Mouse (Mus musculus) brain, embryonic 14.5 days (tissue): ENCODE measurements around the gene Olfr718-ps1. TPM values are rescaled to one million over a fixed set of nuclear protein-coding genes. Genes with fewer than 3 reads are reported as not detected.
"Not testable (repeated sequence)": the region's sequence is repeated elsewhere in the genome, so short reads cannot be mapped to it uniquely, and the experiment has no call there.

Experiments
- DNase-seq: peaks from one replicate; pipeline ENCODE4 v3.0.0-alpha.2; 2011; ENCODE audit warnings: low read depth
- CTCF ChIP-seq: fragments of 200-500 bp; IDR thresholded peaks from 2 replicates; pipeline ENCODE4 v1.5.1; 2012; ENCODE audit warnings: inconsistent platforms, mild to moderate bottlenecking, moderate library complexity, borderline replicate concordance; ENCODE audit not compliant: insufficient read depth, insufficient read length; ENCODE audit errors: extremely low read depth
- POLR2A ChIP-seq: fragments of 200-500 bp; IDR thresholded peaks from 2 replicates; pipeline ENCODE4 v1.6.1; 2012; ENCODE audit warnings: mild to moderate bottlenecking, inconsistent platforms, borderline replicate concordance; ENCODE audit not compliant: poor library complexity, insufficient read depth, insufficient read length, severe bottlenecking; ENCODE audit errors: extremely low read depth
- polyA plus RNA-seq: library from polyadenylated mRNA; depleted of rRNA; stranded (reverse); fragments of >200 nt; gene quantifications from 2 replicates; pipeline ENCODE4 v1.2.3, GENCODE M21; 2012

Olfr718-ps1 gene
- polyA plus RNA-seq, 1 experiment, result not detected

DNA sequence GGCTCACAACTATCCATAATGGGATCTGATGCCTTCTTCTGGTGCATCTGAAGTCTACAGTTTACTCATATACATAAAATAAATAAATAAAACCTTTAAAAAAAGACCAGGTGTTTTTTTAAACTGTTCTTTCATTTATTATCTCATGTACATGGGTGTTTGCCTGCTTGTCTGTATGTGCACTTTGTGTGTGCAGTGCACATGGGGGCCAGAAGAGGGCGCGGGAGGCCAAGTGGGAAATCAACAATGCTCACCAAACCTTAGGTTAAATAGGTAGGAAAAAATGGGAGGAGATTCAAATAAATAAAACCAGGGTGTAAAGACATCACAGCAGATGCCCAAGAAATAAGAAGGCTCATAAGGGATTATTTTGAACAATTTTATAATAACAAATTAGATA, 2.7 kb upstream of the Olfr718-ps1 start:
- no peak for TF ChIP-seq POLR2A
- no peak for TF ChIP-seq CTCF
- DNase-seq, result no peak

DNA sequence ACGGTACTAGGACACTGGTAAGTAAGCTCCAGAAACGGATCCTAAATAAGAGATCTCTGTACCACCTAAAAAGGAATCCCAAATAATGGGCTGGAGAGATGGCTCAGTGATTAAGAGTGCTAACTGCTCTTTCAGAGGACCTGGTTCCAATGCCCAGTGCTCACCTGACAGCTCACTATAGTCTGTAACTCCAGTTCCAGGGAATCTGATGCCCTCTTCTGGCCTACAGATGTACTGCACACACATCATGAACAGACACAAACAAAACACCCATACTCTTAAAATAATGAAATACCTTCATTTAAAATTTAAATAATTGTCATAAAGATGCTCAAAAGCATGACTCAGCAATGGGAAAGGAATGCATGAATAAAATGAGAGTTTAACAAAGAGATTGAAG, 2.2 kb upstream of the Olfr718-ps1 start:
- TF ChIP-seq POLR2A, result no peak
- peak; percentile 12; the same call in 1 of the 2 replicates for TF ChIP-seq CTCF
- no peak for DNase-seq

DNA sequence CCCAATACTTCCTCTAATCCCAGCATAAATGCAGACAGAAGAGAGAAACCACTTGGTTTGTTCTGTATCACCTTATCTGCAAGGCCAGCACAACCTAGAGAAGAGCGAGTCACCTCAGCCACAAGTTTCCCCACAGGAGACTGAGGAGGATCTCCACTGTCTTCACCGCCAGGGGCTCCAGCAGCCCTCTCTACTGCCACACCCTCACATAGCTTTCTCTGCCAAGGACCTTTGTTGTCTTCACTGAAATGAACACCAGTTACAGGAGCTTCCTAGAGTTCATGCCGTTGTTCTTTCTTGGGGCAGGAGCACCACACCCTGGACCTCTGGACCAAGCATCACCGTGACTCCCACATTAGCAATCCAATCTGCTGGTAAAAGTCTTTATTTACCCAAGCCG, 1.3 kb upstream of the Olfr718-ps1 start:
- TF ChIP-seq CTCF (no peak), POLR2A (no peak)
- DNase-seq, result no peak

DNA sequence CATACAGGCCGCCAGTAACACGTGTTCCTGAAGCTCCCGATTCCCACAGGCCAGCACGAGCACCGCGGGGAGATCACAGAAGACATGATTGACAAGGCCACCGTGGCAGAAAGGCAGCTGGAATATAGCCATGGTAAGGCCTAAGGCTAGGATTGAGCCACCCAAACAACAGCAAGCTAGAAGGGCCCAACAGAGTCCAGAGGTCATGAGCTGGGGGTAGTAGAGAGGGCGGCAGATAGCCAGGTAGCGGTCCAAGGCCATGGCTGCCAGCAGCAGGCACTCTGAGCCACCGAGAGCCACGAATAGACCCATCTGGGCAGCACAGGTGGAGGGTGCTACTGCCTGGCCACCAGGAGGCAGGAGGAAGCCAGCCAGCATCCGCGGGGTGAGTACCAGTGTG, 9.8 kb downstream of the Olfr718-ps1 start:
- no peak for TF ChIP-seq POLR2A
- TF ChIP-seq CTCF, result no peak
- DNase-seq, result no peak

DNA sequence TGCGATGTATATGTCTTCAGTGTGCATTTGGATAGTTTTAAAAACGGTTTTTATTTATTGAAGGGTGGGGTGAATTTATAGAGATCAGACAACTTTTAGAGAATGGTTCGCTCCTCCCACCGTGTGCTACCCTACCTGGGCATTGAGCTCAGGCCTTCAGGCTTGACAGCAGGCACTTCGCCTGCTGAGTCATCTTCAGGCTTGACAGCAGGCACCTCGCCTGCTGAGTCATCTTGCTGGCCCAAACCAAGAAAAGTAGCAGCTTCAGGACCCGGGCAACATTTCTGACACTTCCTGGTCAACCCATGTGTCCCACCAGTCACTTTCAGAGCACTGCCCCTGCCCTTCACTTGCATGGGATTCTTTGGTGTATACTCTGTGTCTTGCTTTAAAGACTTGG, 12.3 kb downstream of the Olfr718-ps1 start:
- no peak for TF ChIP-seq POLR2A
- TF ChIP-seq CTCF, result no peak
- no peak for DNase-seq

DNA sequence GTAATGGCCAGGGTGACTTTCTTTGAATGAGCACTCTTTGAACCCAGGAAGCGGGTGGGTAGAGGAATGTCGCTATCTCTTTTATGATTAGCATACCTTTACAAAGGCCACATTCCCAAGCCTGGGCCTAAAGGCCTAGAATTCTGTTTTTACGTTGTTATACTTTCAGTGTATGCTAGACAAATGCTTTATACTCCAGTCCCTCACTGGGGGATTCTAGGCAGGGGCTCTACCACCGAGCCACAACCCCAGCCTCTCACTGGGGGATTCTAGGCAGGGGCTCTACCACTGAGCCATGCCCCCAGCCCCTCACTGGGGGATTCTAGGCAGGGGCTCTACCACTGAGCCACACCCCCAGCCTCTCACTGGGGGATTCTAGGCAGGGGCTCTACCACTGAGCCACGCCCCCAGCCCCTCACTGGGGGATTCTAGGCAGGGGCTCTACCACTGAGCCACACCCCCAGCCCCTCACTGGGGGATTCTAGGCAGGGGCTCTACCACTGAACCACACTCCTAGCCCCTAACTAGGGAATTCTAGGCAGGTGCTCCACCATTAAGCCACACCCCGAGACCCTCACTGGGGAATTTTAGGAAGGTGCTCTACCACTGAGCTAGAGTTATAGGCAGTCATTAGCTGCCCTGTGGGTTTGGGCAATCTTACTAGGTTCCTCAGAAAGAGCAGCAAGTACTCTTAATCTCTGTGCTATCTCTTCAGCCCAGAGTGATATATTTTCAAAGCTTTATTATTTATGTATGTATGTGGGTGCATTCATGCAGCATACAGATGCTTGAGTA, 13.0 kb downstream of the Olfr718-ps1 start:
- not testable (repeated sequence) for DNase-seq

DNA sequence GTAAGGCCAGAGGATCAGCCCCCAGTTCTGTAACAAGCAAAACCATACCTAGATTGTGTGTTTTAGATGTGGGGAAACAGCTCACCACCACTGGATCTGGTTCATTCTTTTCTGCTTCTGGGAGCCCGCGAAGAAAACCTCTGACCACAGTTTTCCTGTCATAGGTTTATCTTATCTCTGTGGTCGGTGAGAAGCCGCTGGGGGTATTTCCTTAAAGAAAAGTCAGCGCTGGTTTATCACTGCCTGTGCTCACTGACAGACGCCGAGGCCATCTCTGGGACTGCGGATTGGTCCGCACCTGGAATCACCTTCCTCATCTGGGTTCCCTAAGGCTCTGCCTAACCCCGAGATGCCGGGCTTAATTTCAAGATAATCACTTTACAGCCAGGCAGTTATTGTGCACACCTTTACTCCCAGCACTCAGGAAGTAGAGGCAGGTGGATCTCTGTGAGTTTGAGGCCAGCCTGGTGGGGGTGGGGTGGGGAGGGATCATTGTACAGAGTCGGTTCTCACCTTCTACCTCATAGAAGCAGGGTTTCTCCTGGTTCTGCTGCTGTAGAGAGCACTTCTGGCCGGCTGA, 14.4 kb downstream of the Olfr718-ps1 start:
- no peak for TF ChIP-seq CTCF
- no peak for TF ChIP-seq POLR2A
- DNase-seq, result no peak

DNA sequence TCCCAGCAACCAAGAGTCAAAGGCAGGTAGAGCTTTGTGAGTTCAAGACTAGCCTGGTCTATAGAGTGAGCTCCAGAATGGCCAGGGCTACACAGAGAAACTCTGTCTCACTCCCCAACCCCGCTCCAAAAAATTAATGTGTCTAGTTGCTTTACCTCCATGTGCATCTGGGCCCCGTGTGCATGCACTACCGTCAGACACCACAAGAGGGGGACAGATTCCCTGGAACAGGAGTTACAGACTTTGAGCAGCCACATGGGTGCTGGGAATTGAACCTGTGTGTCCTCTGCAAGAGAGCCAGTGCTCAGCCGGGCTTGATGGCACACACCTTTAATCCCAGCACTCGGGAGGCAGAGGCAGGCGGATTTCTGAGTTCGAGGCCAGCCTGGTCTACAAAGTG, 17.0 kb downstream of the Olfr718-ps1 start:
- no peak for DNase-seq

DNA sequence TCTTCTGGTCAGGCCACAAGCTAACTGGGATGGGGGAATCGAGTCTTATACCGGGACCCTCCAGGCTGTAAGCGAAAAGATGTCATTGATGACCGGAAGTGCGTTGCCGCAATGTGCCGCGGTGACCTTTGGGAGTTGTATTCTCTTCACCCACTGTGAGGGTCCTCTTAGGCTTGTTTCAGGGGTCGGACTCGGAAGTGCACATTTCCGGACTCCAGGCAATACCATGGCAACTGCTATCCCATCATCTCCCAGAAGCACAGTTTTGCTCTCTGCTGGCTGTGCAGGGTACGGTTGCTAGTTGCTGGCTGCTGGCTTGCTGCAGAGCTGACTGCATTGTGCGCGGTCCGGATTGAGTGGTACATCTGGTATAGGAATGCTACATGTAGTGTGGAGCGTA, 18.3 kb downstream of the Olfr718-ps1 start:
- TF ChIP-seq CTCF, result no peak
- no peak for TF ChIP-seq POLR2A
- DNase-seq, result peak; percentile 12

More for the DNA sequence above, 17.0 kb downstream of the Olfr718-ps1 start:
- TF ChIP-seq POLR2A, result no peak
- peak; percentile 35; the same call in 1 of the 2 replicates for TF ChIP-seq CTCF

DNA sequence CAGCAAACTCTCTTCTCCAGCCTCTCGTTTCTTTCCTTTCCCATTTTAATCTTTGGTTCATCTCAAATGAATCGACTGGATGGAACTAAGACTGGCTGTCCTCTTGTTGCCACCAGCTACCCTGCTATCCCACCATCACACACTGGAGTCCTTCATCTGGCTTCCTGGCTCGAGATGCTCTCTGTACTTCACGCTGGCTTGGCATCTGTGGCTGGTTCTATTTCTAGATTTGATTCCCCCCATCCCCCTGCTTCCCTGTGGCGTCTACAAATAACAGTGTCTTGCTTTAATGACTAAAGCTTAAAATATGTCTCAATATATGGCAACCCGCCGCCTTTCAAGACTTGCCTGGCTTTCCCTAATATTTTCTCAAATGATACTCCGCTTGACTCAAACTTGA, 19.5 kb downstream of the Olfr718-ps1 start:
- no peak for TF ChIP-seq POLR2A
- no peak for TF ChIP-seq CTCF
- DNase-seq, result no peak

DNA sequence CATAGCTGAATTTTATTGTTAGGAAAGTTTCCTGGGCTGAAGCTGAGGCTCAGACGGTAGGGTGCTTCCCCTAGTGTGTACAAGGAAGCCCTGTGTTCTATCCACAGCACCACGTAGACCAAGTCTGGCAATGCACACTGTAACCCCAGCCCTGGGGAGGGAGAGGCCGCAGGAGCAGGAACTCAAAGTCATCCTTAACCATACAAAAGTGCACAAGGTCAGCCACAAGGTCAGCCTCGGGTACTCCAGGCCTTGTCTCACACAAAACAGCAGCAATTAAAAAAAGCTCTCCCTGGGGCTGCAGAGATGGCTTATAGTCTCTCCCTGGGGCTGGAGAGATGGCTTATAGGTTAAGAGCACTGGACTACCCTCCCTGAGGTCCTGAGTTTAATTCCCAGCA, 20.5 kb downstream of the Olfr718-ps1 start:
- no peak for DNase-seq
- TF ChIP-seq POLR2A (no peak), CTCF (no peak)

DNA sequence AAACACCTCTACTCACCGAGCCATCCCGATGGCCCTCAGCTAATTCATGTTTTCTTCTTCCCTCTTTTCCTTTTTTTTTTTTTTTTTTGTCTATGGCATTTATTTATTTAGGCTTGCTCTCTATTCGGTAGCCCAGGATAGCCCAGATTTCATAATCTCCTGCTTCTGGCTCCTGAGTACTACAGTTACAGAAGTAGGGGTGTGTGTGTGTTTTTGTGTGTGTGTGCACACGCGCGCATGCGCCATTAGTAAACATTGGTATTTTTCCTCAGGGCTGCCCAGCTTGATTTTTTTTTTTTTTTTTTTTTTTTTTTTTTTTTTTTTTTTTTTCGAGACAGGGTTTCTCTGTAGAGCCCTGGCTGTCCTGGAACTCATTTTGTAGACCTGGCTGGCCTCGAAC, 21.3 kb downstream of the Olfr718-ps1 start:
- DNase-seq, result no peak
- no peak for TF ChIP-seq CTCF
- no peak for TF ChIP-seq POLR2A
